In genomic region chr15:63191731-63192130, GRCm38 (mm10) we compare ENCODE assay signal across 23 mouse cellular contexts.
"Had no signal": no experiment of that assay in that cellular context is flagged by ENCODE, and none has a peak within 500 bp of the region (broad histone marks: within the 10 kb centered on the region; RNA-seq: fewer than 3 reads in every experiment).

No protein-coding gene starts in this region.

- DNase-seq: gastrocnemius, postnatal 14 days; gastrocnemius, postnatal 36 days; heart, adult 11 months; heart, adult 2 months; heart, postnatal 10 days; kidney, adult 11 months; kidney, adult 2 months; kidney, adult 9 months; kidney, postnatal 14 days; kidney, postnatal 4 days; layer of hippocampus, adult 9-11 months; layer of hippocampus, postnatal 36 days; left cerebral cortex, postnatal 4 days; liver; liver, embryonic 13.5 days; liver, postnatal 0 days had no signal

- H3K4me3 ChIP-seq: heart, adult 2 months; hindbrain, embryonic 13.5 days; hindbrain, embryonic 15.5 days; kidney, embryonic 15.5 days; limb, embryonic 12.5 days; liver, embryonic 13.5 days; liver, embryonic 15.5 days had no signal

- H3K27ac ChIP-seq: heart, adult 2 months; hindbrain, embryonic 13.5 days; hindbrain, embryonic 15.5 days; hindbrain, postnatal 0 days; kidney, embryonic 15.5 days; kidney, postnatal 0 days; limb, embryonic 12.5 days; liver, embryonic 13.5 days; liver, embryonic 15.5 days had no signal
